Mouse (Mus musculus): ENCODE results near the gene Sfrp4. TPM values are rescaled to one million over a fixed set of nuclear protein-coding genes. Genes with fewer than 3 reads are reported as not detected.

Gene Sfrp4
- total RNA-seq, 2 experiments from 2014 or later = 3.0 to 5.0 TPM

DNA sequence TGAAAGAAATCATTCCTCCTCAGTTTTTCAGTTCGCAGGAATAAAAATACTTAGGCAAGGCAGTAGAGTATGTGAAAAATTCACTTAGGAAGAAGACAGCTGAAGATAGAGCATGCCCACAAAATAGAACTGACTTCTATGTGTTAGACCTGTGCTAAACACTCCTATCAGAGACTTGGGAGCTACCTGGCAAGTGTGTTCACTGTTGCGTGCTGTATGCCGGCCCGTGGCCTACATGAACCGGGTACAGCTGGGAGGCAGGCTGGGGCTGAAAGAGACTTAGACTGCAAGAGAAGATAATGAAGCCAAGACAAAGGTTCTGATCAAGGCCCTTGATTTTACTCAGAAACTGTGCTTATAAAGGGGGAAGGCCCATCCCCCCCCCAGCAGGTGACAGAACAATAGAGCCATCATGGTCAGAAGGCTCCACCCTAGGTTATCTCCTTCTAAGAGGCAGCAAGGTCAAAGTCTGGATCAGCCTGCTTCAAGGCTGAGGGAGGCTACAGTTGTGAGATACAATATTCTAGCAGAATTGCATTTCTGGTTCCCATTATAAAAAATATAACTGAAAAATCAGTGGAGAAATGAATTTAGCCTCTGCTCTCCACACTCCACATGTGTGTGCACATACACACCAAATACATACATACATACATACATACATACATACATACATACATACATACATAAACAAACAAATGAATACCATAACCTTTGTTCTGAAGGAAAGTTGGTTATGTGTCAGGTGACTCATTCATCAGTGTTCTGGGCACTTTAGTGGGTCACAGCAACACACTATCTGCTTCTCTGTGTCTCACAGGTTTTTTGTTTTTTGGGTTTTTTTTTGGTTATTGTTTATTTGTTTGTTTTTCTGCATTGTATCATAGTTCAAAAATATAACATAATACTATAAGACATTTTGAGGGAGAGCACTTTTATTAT, 8.1 kb downstream of the Sfrp4 start:
- no peak for DNase-seq (ENCODE audit: low spot score in 2 of 2)

DNA sequence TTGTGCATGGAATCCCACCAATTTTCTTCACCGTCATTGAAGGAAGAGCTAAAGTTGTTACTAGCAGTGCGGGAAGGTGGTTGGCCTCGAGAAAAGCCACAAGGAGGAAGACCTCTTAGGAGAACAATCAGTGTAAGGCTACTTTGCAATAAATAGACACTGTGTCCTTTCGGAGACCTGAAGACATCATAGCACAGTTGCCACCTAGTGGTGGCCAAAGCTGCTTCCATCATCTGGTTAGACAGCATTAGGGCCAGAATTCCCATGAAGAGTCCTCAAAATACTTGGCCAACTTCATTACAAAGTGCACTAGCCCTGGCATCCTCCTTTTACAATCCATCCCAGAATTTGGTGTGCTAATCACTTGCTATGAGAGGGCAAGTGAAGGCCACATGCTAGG, 13.2 kb downstream of the Sfrp4 start:
- DNase-seq (ENCODE audit: low spot score in 2 of 2) = no peak

- no peak for DNase-seq (ENCODE audit: low spot score in 2 of 2)
Observed at GRCm38 (mm10) chr13:19640203-19640851, 17.4 kb downstream of the Sfrp4 start.

GRCm38 (mm10) chr13:19643519-19643918, 20.6 kb downstream of the Sfrp4 start:
- no peak for DNase-seq (ENCODE audit: low spot score in 2 of 2)

DNA sequence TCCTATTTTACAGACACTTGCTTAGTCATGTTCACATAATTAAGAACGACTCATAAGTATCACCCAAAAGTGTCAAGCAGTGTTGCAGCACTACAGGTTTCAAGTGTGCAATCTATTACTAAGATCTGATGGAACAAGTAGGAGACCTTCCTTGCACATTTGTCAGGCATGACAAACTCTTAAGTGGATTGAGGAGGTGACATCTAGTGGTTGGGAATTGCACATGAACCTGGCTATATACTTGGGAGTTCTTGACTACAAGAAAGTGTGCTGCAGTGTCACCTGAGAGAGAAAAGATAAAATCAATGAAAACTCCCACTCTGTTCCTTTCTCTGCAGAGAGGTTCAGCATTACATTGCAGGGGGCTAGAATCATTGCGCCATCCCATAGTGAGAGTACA, 21.3 kb downstream of the Sfrp4 start:
- no peak for DNase-seq (ENCODE audit: low spot score in 2 of 2)

DNA sequence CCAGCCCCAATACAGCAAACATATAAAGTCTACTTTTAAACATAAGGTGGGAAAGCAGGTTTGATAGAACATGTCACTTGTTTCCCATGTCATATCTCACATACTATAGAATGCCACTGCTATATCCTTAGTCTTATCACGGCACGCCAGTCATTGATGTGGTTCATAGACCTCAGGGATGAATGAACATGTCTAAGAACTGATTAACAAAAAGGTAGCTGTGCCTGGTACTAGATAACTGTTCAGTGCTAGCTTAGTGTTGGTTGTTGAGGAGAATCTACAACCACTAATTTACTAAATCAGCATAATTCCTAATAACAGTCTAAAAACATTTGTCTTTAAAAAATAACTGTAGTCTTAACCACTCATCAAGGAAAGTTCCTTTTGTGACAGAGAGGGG, 26.9 kb downstream of the Sfrp4 start:
- no peak for DNase-seq (ENCODE audit: low spot score in 2 of 2)

- DNase-seq (ENCODE audit: low spot score in 2 of 2) = no peak
Observed at GRCm38 (mm10) chr13:19652405-19652804, 29.5 kb downstream of the Sfrp4 start.

GRCm38 (mm10) chr13:19668355-19669140, 45.6 kb downstream of the Sfrp4 start:
- no peak for DNase-seq (ENCODE audit: low spot score in 2 of 2)

DNA sequence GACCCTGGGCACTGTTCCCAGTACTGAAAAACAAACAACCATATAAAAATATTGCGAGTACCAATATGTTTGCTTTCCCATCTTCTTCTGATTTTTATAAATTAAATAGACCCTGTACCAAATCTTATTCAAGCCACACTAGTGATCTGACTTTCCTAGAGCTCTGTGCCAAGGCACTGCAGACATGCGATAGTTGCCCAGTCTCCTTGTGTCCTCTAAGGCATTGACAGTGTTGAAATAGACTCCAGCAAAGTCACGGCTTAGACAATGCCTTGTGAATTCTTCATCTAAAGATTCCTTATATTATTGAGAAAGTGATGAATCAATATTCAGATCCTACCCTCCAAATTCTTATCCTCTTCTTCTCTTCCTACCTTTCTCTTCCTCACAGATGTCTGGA, 51.1 kb downstream of the Sfrp4 start:
- DNase-seq (ENCODE audit: low spot score in 2 of 2) = no peak

DNA sequence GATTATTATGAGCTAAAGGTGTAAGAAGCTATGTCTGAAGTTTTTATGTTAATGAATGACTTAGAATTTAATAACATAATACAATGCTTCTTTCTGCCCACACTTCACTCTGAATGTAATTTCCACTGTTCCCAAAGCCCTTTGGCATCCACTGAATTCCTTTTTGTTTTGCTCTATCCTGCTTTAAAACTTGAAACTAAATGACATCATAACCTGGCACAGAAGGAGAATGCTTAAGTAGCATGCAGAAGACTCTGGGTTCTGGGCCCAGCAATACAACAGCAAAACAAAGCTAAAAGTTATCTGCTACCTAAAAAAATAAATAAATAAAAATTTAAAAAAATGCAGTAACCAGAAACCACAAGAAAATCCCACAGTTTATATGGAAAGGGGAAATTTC, 51.7 kb downstream of the Sfrp4 start:
- DNase-seq (ENCODE audit: low spot score in 2 of 2) = no peak

Other genes starting within 250 kb of the Sfrp4 start
- gene Stard3nl, start 227.3 kb upstream of the Sfrp4 start, total RNA-seq (2021) = 10 to 100 TPM; 25.9 to 32.8 TPM
- gene Epdr1, start 3.2 kb upstream of the Sfrp4 start, total RNA-seq (2021) = 10 to 100 TPM; 14.9 to 21.3 TPM
- not detected for gene Nme8, start 74.7 kb downstream of the Sfrp4 start, total RNA-seq (2021)
- 1 to 10 TPM in 1 of 2 experiments, under 1 TPM in 1; 0.70 to 1.1 TPM for gene Gpr141, start 201.2 kb downstream of the Sfrp4 start, total RNA-seq (2021)

Data from adrenal gland, adult 18-20 months (tissue).